Mouse (Mus musculus): Measurements from ENCODE around the gene Prkce. TPM values are rescaled to one million over a fixed set of nuclear protein-coding genes. Genes with fewer than 3 reads are reported as not detected.

Gene Prkce
- polyA plus RNA-seq, 1 experiment from 2014 or later = 7.4 TPM

- no peak overlapping the region for H3K27ac ChIP-seq (ENCODE audit: low read depth, low read length)
- no peaks in the 10 kb centered on the region for H3K4me1 ChIP-seq (replicated peaks; ENCODE audit: control insufficient read depth, insufficient read depth, low read length)
- 89% methylated on average over 17 of the region's 17 CpGs for WGBS
- ATAC-seq (ENCODE audit: low FRiP score) (no peak), DNase-seq (ENCODE audit: low spot score) (no peak)
- no peaks in the 10 kb centered on the region for H3K27me3 ChIP-seq (ENCODE audit: control insufficient read depth, insufficient read depth, low read length)
- H3K4me2 ChIP-seq (replicated peaks; ENCODE audit: low read depth, low read length) = no peak overlapping the region
- H3K36me3 ChIP-seq (ENCODE audit: control insufficient read depth, insufficient read depth, low read length) = no peaks in the 10 kb centered on the region
- no peak overlapping the region for H3K4me3 ChIP-seq (ENCODE audit: low read depth, low read length)
- no peaks in the 10 kb centered on the region for H3K9me3 ChIP-seq (ENCODE audit: control insufficient read depth, low read length)
- no peak overlapping the region for H3K9ac ChIP-seq (ENCODE audit: low read depth, low read length)
Observed at GRCm38 (mm10) chr17:86208057-86208820, 40.7 kb downstream of the Prkce start.

- H3K4me2 ChIP-seq (replicated peaks; ENCODE audit: low read depth, low read length) = no peak overlapping the region
- H3K9me3 ChIP-seq (ENCODE audit: control insufficient read depth, low read length) = no peaks in the 10 kb centered on the region
- ATAC-seq (ENCODE audit: low FRiP score) (no peak), DNase-seq (ENCODE audit: low spot score) (no peak)
- no peak overlapping the region for H3K4me3 ChIP-seq (ENCODE audit: low read depth, low read length)
- no peak overlapping the region for H3K9ac ChIP-seq (ENCODE audit: low read depth, low read length)
- 91% methylated on average over 5 of the region's 5 CpGs for WGBS
- H3K27ac ChIP-seq (ENCODE audit: low read depth, low read length) = no peak overlapping the region
- no peaks in the 10 kb centered on the region for H3K27me3 ChIP-seq (ENCODE audit: control insufficient read depth, insufficient read depth, low read length)
- H3K4me1 ChIP-seq (replicated peaks; ENCODE audit: control insufficient read depth, insufficient read depth, low read length) = no peaks in the 10 kb centered on the region
- no peaks in the 10 kb centered on the region for H3K36me3 ChIP-seq (ENCODE audit: control insufficient read depth, insufficient read depth, low read length)
Observed at GRCm38 (mm10) chr17:86208821-86209186, 41.2 kb downstream of the Prkce start.

GRCm38 (mm10) chr17:86209680-86210251 is 42.2 kb downstream of the Prkce start:
- no peak for ATAC-seq (ENCODE audit: low FRiP score)
- Histone ChIP-seq H3K36me3 (ENCODE audit: control insufficient read depth, insufficient read depth, low read length) (no peaks in the 10 kb centered on the region), H3K9me3 (ENCODE audit: control insufficient read depth, low read length) (no peaks in the 10 kb centered on the region), H3K4me1 (replicated peaks; ENCODE audit: control insufficient read depth, insufficient read depth, low read length) (no peaks in the 10 kb centered on the region), H3K4me3 (ENCODE audit: low read depth, low read length) (no peak overlapping the region), H3K27ac (ENCODE audit: low read depth, low read length) (no peak overlapping the region), H3K4me2 (replicated peaks; ENCODE audit: low read depth, low read length) (no peak overlapping the region), H3K27me3 (ENCODE audit: control insufficient read depth, insufficient read depth, low read length) (no peaks in the 10 kb centered on the region), H3K9ac (ENCODE audit: low read depth, low read length) (no peak overlapping the region)
- WGBS = 89% methylated on average over 13 of the region's 13 CpGs
- no peak for DNase-seq (ENCODE audit: low spot score)

GRCm38 (mm10) chr17:86212204-86212603 is 44.6 kb downstream of the Prkce start:
- DNase-seq (ENCODE audit: low spot score) = no peak
- Histone ChIP-seq H3K27ac (ENCODE audit: low read depth, low read length) (no peak overlapping the region), H3K4me2 (replicated peaks; ENCODE audit: low read depth, low read length) (no peak overlapping the region), H3K4me3 (ENCODE audit: low read depth, low read length) (no peak overlapping the region), H3K36me3 (ENCODE audit: control insufficient read depth, insufficient read depth, low read length) (no peaks in the 10 kb centered on the region), H3K9me3 (ENCODE audit: control insufficient read depth, low read length) (no peaks in the 10 kb centered on the region), H3K9ac (ENCODE audit: low read depth, low read length) (no peak overlapping the region), H3K4me1 (replicated peaks; ENCODE audit: control insufficient read depth, insufficient read depth, low read length) (no peaks in the 10 kb centered on the region), H3K27me3 (ENCODE audit: control insufficient read depth, insufficient read depth, low read length) (no peaks in the 10 kb centered on the region)
- 95% methylated on average over 3 of the region's 3 CpGs for WGBS
- no peak for ATAC-seq (ENCODE audit: low FRiP score)

GRCm38 (mm10) chr17:86214285-86214684 is 46.7 kb downstream of the Prkce start:
- ATAC-seq (ENCODE audit: low FRiP score) = no peak
- Histone ChIP-seq H3K27me3 (ENCODE audit: control insufficient read depth, insufficient read depth, low read length) (no peaks in the 10 kb centered on the region), H3K27ac (ENCODE audit: low read depth, low read length) (no peak overlapping the region), H3K9ac (ENCODE audit: low read depth, low read length) (no peak overlapping the region), H3K9me3 (ENCODE audit: control insufficient read depth, low read length) (no peaks in the 10 kb centered on the region), H3K4me1 (replicated peaks; ENCODE audit: control insufficient read depth, insufficient read depth, low read length) (no peaks in the 10 kb centered on the region), H3K4me2 (replicated peaks; ENCODE audit: low read depth, low read length) (no peak overlapping the region), H3K4me3 (ENCODE audit: low read depth, low read length) (no peak overlapping the region), H3K36me3 (ENCODE audit: control insufficient read depth, insufficient read depth, low read length) (no peaks in the 10 kb centered on the region)
- 56% methylated on average over 9 of the region's 9 CpGs for WGBS
- DNase-seq (ENCODE audit: low spot score) = peak; percentile 7

GRCm38 (mm10) chr17:86214741-86215140 is 47.2 kb downstream of the Prkce start:
- 87% methylated on average over 14 of the region's 14 CpGs for WGBS
- Histone ChIP-seq H3K4me2 (replicated peaks; ENCODE audit: low read depth, low read length) (no peak overlapping the region), H3K36me3 (ENCODE audit: control insufficient read depth, insufficient read depth, low read length) (no peaks in the 10 kb centered on the region), H3K9ac (ENCODE audit: low read depth, low read length) (no peak overlapping the region), H3K4me1 (replicated peaks; ENCODE audit: control insufficient read depth, insufficient read depth, low read length) (no peaks in the 10 kb centered on the region), H3K4me3 (ENCODE audit: low read depth, low read length) (no peak overlapping the region), H3K27ac (ENCODE audit: low read depth, low read length) (no peak overlapping the region), H3K9me3 (ENCODE audit: control insufficient read depth, low read length) (no peaks in the 10 kb centered on the region), H3K27me3 (ENCODE audit: control insufficient read depth, insufficient read depth, low read length) (no peaks in the 10 kb centered on the region)
- no peak for DNase-seq (ENCODE audit: low spot score)
- no peak for ATAC-seq (ENCODE audit: low FRiP score)

GRCm38 (mm10) chr17:86215771-86216170 is 48.2 kb downstream of the Prkce start:
- no peaks in the 10 kb centered on the region for H3K36me3 ChIP-seq (ENCODE audit: control insufficient read depth, insufficient read depth, low read length)
- no peak for DNase-seq (ENCODE audit: low spot score)
- H3K27me3 ChIP-seq (ENCODE audit: control insufficient read depth, insufficient read depth, low read length) = no peaks in the 10 kb centered on the region
- no peaks in the 10 kb centered on the region for H3K4me1 ChIP-seq (replicated peaks; ENCODE audit: control insufficient read depth, insufficient read depth, low read length)
- no peaks in the 10 kb centered on the region for H3K9me3 ChIP-seq (ENCODE audit: control insufficient read depth, low read length)
- ATAC-seq (ENCODE audit: low FRiP score) = no peak
- WGBS = 80% methylated on average over 7 of the region's 7 CpGs
- H3K9ac ChIP-seq (ENCODE audit: low read depth, low read length) = no peak overlapping the region
- no peak overlapping the region for H3K4me2 ChIP-seq (replicated peaks; ENCODE audit: low read depth, low read length)
- no peak overlapping the region for H3K27ac ChIP-seq (ENCODE audit: low read depth, low read length)
- H3K4me3 ChIP-seq (ENCODE audit: low read depth, low read length) = no peak overlapping the region

GRCm38 (mm10) chr17:86217468-86217867 is 49.9 kb downstream of the Prkce start:
- no peak overlapping the region for H3K27ac ChIP-seq (ENCODE audit: low read depth, low read length)
- no peak overlapping the region for H3K4me3 ChIP-seq (ENCODE audit: low read depth, low read length)
- no peaks in the 10 kb centered on the region for H3K36me3 ChIP-seq (ENCODE audit: control insufficient read depth, insufficient read depth, low read length)
- H3K27me3 ChIP-seq (ENCODE audit: control insufficient read depth, insufficient read depth, low read length) = no peaks in the 10 kb centered on the region
- DNase-seq (ENCODE audit: low spot score) (no peak), ATAC-seq (ENCODE audit: low FRiP score) (no peak)
- no peak overlapping the region for H3K9ac ChIP-seq (ENCODE audit: low read depth, low read length)
- no peak overlapping the region for H3K4me2 ChIP-seq (replicated peaks; ENCODE audit: low read depth, low read length)
- H3K4me1 ChIP-seq (replicated peaks; ENCODE audit: control insufficient read depth, insufficient read depth, low read length) = no peaks in the 10 kb centered on the region
- no peaks in the 10 kb centered on the region for H3K9me3 ChIP-seq (ENCODE audit: control insufficient read depth, low read length)
- 77% methylated on average over 5 of the region's 5 CpGs for WGBS

GRCm38 (mm10) chr17:86218553-86218952 is 51.0 kb downstream of the Prkce start:
- no peak overlapping the region for H3K27ac ChIP-seq (ENCODE audit: low read depth, low read length)
- no peak overlapping the region for H3K4me3 ChIP-seq (ENCODE audit: low read depth, low read length)
- WGBS = 85% methylated on average over 11 of the region's 11 CpGs
- ATAC-seq (ENCODE audit: low FRiP score) (no peak), DNase-seq (ENCODE audit: low spot score) (no peak)
- no peaks in the 10 kb centered on the region for H3K9me3 ChIP-seq (ENCODE audit: control insufficient read depth, low read length)
- no peak overlapping the region for H3K9ac ChIP-seq (ENCODE audit: low read depth, low read length)
- no peaks in the 10 kb centered on the region for H3K27me3 ChIP-seq (ENCODE audit: control insufficient read depth, insufficient read depth, low read length)
- no peaks in the 10 kb centered on the region for H3K4me1 ChIP-seq (replicated peaks; ENCODE audit: control insufficient read depth, insufficient read depth, low read length)
- H3K36me3 ChIP-seq (ENCODE audit: control insufficient read depth, insufficient read depth, low read length) = no peaks in the 10 kb centered on the region
- no peak overlapping the region for H3K4me2 ChIP-seq (replicated peaks; ENCODE audit: low read depth, low read length)

Data from hindbrain, embryonic 11.5 days (tissue).